Mouse (Mus musculus): Measurements from ENCODE around the gene Dcp1b.

DNA sequence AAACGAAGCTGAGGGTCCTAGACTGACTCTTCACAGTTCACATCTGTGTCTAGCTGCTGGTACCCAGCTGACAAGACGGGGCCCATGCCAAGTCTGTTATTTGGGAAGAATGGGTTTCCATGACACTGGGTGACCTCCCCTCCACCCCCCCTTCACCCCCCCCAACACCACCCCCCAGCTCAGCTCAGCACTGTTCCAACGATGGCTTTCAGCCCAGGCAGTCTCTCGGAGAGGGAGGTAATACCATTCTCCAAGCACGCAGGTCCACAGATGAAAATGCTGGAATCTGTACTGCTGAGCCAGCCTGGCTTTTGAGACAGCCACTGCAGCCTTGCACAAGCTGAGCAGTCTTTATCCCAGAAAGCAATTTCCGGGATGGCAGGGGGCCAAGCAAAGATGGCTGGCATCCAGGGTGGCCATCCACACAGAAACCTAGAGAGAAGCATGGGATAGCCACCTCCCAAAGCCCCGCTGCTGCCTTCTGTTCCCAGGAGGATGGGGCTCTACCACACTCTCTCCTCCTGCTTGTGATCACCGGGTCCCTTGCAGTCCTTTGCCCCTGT, 62.5 kb downstream of the Dcp1b start:
- no peak for TF ChIP-seq ZNF384 (IDR thresholded peaks at IDR 0.05; ENCODE audit: low read depth, low read length)
- no peak for TF ChIP-seq HCFC1 (IDR thresholded peaks at IDR 0.05; ENCODE audit: borderline replicate concordance, insufficient read depth, low read length)
- TF ChIP-seq CHD2 (IDR thresholded peaks at IDR 0.05; ENCODE audit: low read depth, low read length), result no peak
- TF ChIP-seq MAFK (IDR thresholded peaks at IDR 0.05; ENCODE audit: insufficient read depth, low read depth, low read length), result no peak
